ENCODE assay signal across 28 mouse cellular contexts in genomic region chr2:28618777-28619336, GRCm38 (mm10). TPM values are rescaled to one million over a fixed set of nuclear protein-coding genes. Genes with fewer than 3 reads are reported as not detected.
DNase-seq lines count a peak whose midpoint lies in the region; ATAC-seq and TF ChIP-seq lines count a peak whose summit lies in the region.
"Had no signal": no experiment of that assay in that cellular context is flagged by ENCODE, and none has a peak within 500 bp of the region (broad histone marks: within the 10 kb centered on the region; RNA-seq: fewer than 3 reads in every experiment).

No protein-coding gene starts in this region.

- no peak overlapping the region for H3K27ac ChIP-seq in lung, embryonic 14.5 days (ENCODE audit: low read depth)
- peak overlapping the region; percentile 98 for H3K27ac ChIP-seq in liver, embryonic 16.5 days (ENCODE audit: low read length)
- H3K27ac ChIP-seq in hindbrain, embryonic 11.5 days (ENCODE audit: low read depth, low read length), result no peak overlapping the region
- H3K27ac ChIP-seq: forebrain, embryonic 15.5 days; hindbrain, embryonic 15.5 days; intestine, embryonic 15.5 days; midbrain, embryonic 13.5 days; neural tube, embryonic 13.5 days; stomach, embryonic 15.5 days had no signal

- no peak overlapping the region for H3K4me3 ChIP-seq in lung, embryonic 14.5 days (ENCODE audit: low read depth, low read length)
- peak overlapping the region; percentile 73 for H3K4me3 ChIP-seq in liver, embryonic 16.5 days (ENCODE audit: low read depth, low read length)
- no peak overlapping the region for H3K4me3 ChIP-seq in hindbrain, embryonic 11.5 days (ENCODE audit: low read depth, low read length)
- H3K4me3 ChIP-seq: forebrain, embryonic 15.5 days; hindbrain, embryonic 15.5 days; intestine, embryonic 15.5 days; midbrain, embryonic 13.5 days; neural tube, embryonic 13.5 days; stomach, embryonic 15.5 days had no signal

- no peak for DNase-seq in lung, embryonic 14.5 days
- DNase-seq in lung, postnatal 25 days (ENCODE audit: low spot score), result no peak
- DNase-seq in yolk sac, embryonic 10.5 days (ENCODE audit: low spot score), result peak; percentile 62
- no peak for DNase-seq in Muller cell, postnatal 12 days (ENCODE audit: inconsistent ontology term)
- no peak for DNase-seq in spleen, adult 12 weeks (ENCODE audit: low spot score)
- DNase-seq in hindbrain, embryonic 11.5 days (ENCODE audit: low spot score), result no peak
- DNase-seq: cerebellum, adult 9-10 months; heart, adult 11 months; heart, postnatal 14 days; lung, adult 2 months; lung, postnatal 4 days; thymus, adult 18-20 months; thymus, postnatal 4 days had no signal

- no peak for TF ChIP-seq CTCF in lung, embryonic 14.5 days (IDR thresholded peaks at IDR 0.05; ENCODE audit: low read depth)

- H3K9me3 ChIP-seq in lung, embryonic 14.5 days (ENCODE audit: low read depth, low read length), result no peaks in the 10 kb centered on the region
- H3K9me3 ChIP-seq in liver, embryonic 16.5 days (replicated peaks; ENCODE audit: control insufficient read depth, low read length), result no peaks in the 10 kb centered on the region
- no peaks in the 10 kb centered on the region for H3K9me3 ChIP-seq in hindbrain, embryonic 11.5 days (ENCODE audit: control insufficient read depth, low read length)
- H3K9me3 ChIP-seq: forebrain, embryonic 15.5 days; hindbrain, embryonic 15.5 days; intestine, embryonic 15.5 days; midbrain, embryonic 13.5 days; neural tube, embryonic 13.5 days; stomach, embryonic 15.5 days had no signal

- H3K36me3 ChIP-seq in lung, embryonic 14.5 days (ENCODE audit: insufficient read depth), result no peaks in the 10 kb centered on the region
- H3K36me3 ChIP-seq in liver, embryonic 16.5 days (ENCODE audit: control insufficient read depth, insufficient read depth), result peaks cover 14% of the 10 kb centered on the region
- H3K36me3 ChIP-seq in hindbrain, embryonic 11.5 days (ENCODE audit: control insufficient read depth, insufficient read depth, low read length), result no peaks in the 10 kb centered on the region
- H3K36me3 ChIP-seq: forebrain, embryonic 15.5 days; hindbrain, embryonic 15.5 days; intestine, embryonic 15.5 days; midbrain, embryonic 13.5 days; neural tube, embryonic 13.5 days; stomach, embryonic 15.5 days had no signal

- no peaks in the 10 kb centered on the region for H3K4me1 ChIP-seq in lung, embryonic 14.5 days (ENCODE audit: insufficient read depth)
- peaks cover 55% of the 10 kb centered on the region for H3K4me1 ChIP-seq in liver, embryonic 16.5 days (ENCODE audit: control insufficient read depth, low read depth, low read length)
- 0 out of 2 replicates have a peak, but pooled peaks cover 2% of the 10 kb centered on the region for H3K4me1 ChIP-seq in hindbrain, embryonic 11.5 days (replicated peaks; ENCODE audit: control insufficient read depth, insufficient read depth, low read length)
- H3K4me1 ChIP-seq: forebrain, embryonic 15.5 days; hindbrain, embryonic 15.5 days had no signal

- peak overlapping the region; percentile 4; the same call in 1 of the 2 replicates for H3K4me2 ChIP-seq in lung, embryonic 14.5 days
- peak overlapping the region; percentile 84 for H3K4me2 ChIP-seq in liver, embryonic 16.5 days (ENCODE audit: low read depth, low read length)
- H3K4me2 ChIP-seq in hindbrain, embryonic 11.5 days (replicated peaks; ENCODE audit: low read depth, low read length), result no peak overlapping the region
- H3K4me2 ChIP-seq: forebrain, embryonic 15.5 days; hindbrain, embryonic 15.5 days; intestine, embryonic 15.5 days; midbrain, embryonic 13.5 days; neural tube, embryonic 13.5 days; stomach, embryonic 15.5 days had no signal

- peaks cover 12% of the 10 kb centered on the region for H3K27me3 ChIP-seq in lung, embryonic 14.5 days (ENCODE audit: insufficient read depth, low read length)
- H3K27me3 ChIP-seq in liver, embryonic 16.5 days (ENCODE audit: control insufficient read depth, insufficient read depth, low read depth, low read length), result no peaks in the 10 kb centered on the region
- H3K27me3 ChIP-seq in hindbrain, embryonic 11.5 days (ENCODE audit: control insufficient read depth, insufficient read depth, low read length), result peaks cover 18% of the 10 kb centered on the region

- 76% methylated on average over 6 of the region's 6 CpGs for WGBS in lung, embryonic 14.5 days
- WGBS in liver, embryonic 16.5 days (ENCODE audit: insufficient replicate concordance), result 20% methylated on average over 6 of the region's 6 CpGs
- 81% methylated on average over 6 of the region's 6 CpGs for WGBS in hindbrain, embryonic 11.5 days

- no peak overlapping the region for H3K9ac ChIP-seq in lung, embryonic 14.5 days
- H3K9ac ChIP-seq in liver, embryonic 16.5 days (ENCODE audit: low read depth, low read length), result peak overlapping the region; percentile 82
- H3K9ac ChIP-seq in hindbrain, embryonic 11.5 days (ENCODE audit: low read depth, low read length), result no peak overlapping the region
- H3K9ac ChIP-seq: forebrain, embryonic 15.5 days; hindbrain, embryonic 15.5 days; intestine, embryonic 15.5 days; midbrain, embryonic 13.5 days; neural tube, embryonic 13.5 days; stomach, embryonic 15.5 days had no signal

- no peak for ATAC-seq in lung, embryonic 14.5 days (ENCODE audit: insufficient read depth)
- peak; percentile 67 for ATAC-seq in granulocyte monocyte progenitor cell, adult 5-6 weeks (replicated peaks; ENCODE audit: poor library complexity, severe bottlenecking)
- ATAC-seq in liver, embryonic 16.5 days (ENCODE audit: low read depth), result no peak
- no peak for ATAC-seq in hindbrain, embryonic 11.5 days (ENCODE audit: low FRiP score)
- ATAC-seq: forebrain, embryonic 15.5 days; intestine, embryonic 15.5 days; midbrain, embryonic 13.5 days had no signal

RNA-seq across cellular contexts. Expression of gene Gfi1b, which starts 2.9 kb away (rescaled TPM):
- polyA plus RNA-seq in lung, embryonic 14.5 days (2014; fragmentation: Nextera tagmentation; extraction: Ambion mirVana), result 0.51 and 0.69 TPM in 2 replicates
- 1.4 TPM in 1 of 2 replicates, not detected in the other for total RNA-seq in granulocyte monocyte progenitor cell, adult 5-6 weeks (2014; fragmentation: Nextera tagmentation)
- 1.9 and 2.0 TPM in 2 replicates for total RNA-seq in granulocyte monocyte progenitor cell, adult 5-6 weeks (2017)
- 88.7 and 89.4 TPM in 2 replicates for polyA plus RNA-seq in liver, embryonic 16.5 days (2015; fragmentation: Nextera tagmentation; extraction: Ambion mirVana)
- polyA plus RNA-seq in hindbrain, embryonic 11.5 days (2014; fragmentation: Nextera tagmentation; extraction: Ambion mirVana), result 2.6 and 3.1 TPM in 2 replicates
- total RNA-seq: ES-E14; gastrocnemius, adult 18-20 months; heart, postnatal 14 days; layer of hippocampus, postnatal 14 days had no signal
- polyA plus RNA-seq: cortical plate, adult 2 months; forebrain, embryonic 15.5 days had no signal

RNA-seq across cellular contexts. Expression of gene Tsc1, which starts 22.2 kb away (rescaled TPM):
- polyA plus RNA-seq in lung, embryonic 14.5 days (2014; fragmentation: Nextera tagmentation; extraction: Ambion mirVana), result 19.9 and 22.2 TPM in 2 replicates
- 17.4 and 23.7 TPM in 2 replicates for total RNA-seq in granulocyte monocyte progenitor cell, adult 5-6 weeks (2014; fragmentation: Nextera tagmentation)
- total RNA-seq in granulocyte monocyte progenitor cell, adult 5-6 weeks (2017), result 11.1 and 12.4 TPM in 2 replicates
- polyA plus RNA-seq in liver, embryonic 16.5 days (2015; fragmentation: Nextera tagmentation; extraction: Ambion mirVana), result 9.6 and 9.8 TPM in 2 replicates
- 22.4 and 25.1 TPM in 2 replicates for polyA plus RNA-seq in hindbrain, embryonic 11.5 days (2014; fragmentation: Nextera tagmentation; extraction: Ambion mirVana)

RNA-seq across cellular contexts. Expression of gene Gtf3c5, which starts 35.3 kb away (rescaled TPM):
- 33.9 and 41.9 TPM in 2 replicates for polyA plus RNA-seq in lung, embryonic 14.5 days (2014; fragmentation: Nextera tagmentation; extraction: Ambion mirVana)
- total RNA-seq in granulocyte monocyte progenitor cell, adult 5-6 weeks (2014; fragmentation: Nextera tagmentation), result 25.9 and 31.5 TPM in 2 replicates
- 12.6 and 16.5 TPM in 2 replicates for total RNA-seq in granulocyte monocyte progenitor cell, adult 5-6 weeks (2017)
- 12.1 TPM in 2 replicates for polyA plus RNA-seq in liver, embryonic 16.5 days (2015; fragmentation: Nextera tagmentation; extraction: Ambion mirVana)
- 38.1 and 38.2 TPM in 2 replicates for polyA plus RNA-seq in hindbrain, embryonic 11.5 days (2014; fragmentation: Nextera tagmentation; extraction: Ambion mirVana)

RNA-seq across cellular contexts. Expression of gene Cel, which starts 55.7 kb away (rescaled TPM):
- not detected in 2 replicates for polyA plus RNA-seq in lung, embryonic 14.5 days (2014; fragmentation: Nextera tagmentation; extraction: Ambion mirVana)
- total RNA-seq in granulocyte monocyte progenitor cell, adult 5-6 weeks (2014; fragmentation: Nextera tagmentation), result not detected in 2 replicates
- not detected in 2 replicates for total RNA-seq in granulocyte monocyte progenitor cell, adult 5-6 weeks (2017)
- 1.6 and 9.7 TPM in 2 replicates for polyA plus RNA-seq in liver, embryonic 16.5 days (2015; fragmentation: Nextera tagmentation; extraction: Ambion mirVana)
- not detected in 2 replicates for polyA plus RNA-seq in hindbrain, embryonic 11.5 days (2014; fragmentation: Nextera tagmentation; extraction: Ambion mirVana)
- total RNA-seq: ES-E14; heart, postnatal 14 days; layer of hippocampus, postnatal 14 days had no signal
- polyA plus RNA-seq: embryonic facial prominence, embryonic 11.5 days; kidney, embryonic 14.5 days; limb, embryonic 11.5 days; neural tube, embryonic 13.5 days had no signal

Comparison
In these comparisons a context has a peak if more than half of its experiments do, and no peak if none do; other contexts are left out.
1. RNA of gene Gfi1b, which starts 2.9 kb away (polyA plus RNA-seq): 88.7 to 89.4 TPM in liver, embryonic 16.5 days; 2.6 to 3.1 TPM in hindbrain, embryonic 11.5 days and 0.51 to 0.69 TPM in lung, embryonic 14.5 days; every median in the first group is over 10 times any median in the second.